Mouse (Mus musculus): ENCODE data around the gene Lrrc75a.

The Lrrc75a gene

DNA sequence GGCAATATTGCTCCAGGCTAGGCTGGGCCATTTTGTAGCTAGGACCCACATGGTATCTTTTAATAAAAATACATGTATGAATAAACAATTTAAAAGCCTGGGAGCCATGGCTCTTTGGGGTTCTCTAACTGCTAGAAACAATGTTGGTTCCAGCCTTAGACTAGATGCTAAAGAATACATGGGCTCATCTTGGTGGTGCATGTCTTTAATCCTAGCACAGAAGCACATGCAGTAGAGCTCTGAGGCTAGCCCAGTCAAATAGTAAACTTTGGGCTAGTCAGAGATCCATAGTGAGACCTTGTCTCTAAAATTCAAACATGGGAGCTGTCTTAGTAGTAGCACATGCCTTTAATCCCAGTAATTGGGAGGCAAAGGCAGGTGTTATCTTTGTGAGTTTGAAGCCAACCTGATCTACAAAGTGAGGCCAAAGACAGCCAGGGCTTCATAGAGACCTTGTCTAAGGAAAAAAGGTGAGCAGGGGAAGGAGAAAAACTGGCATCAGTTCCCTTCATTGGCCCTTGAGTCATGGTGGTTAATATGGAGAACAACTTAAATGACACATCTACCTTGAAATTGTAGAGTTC is 93.3 kb downstream of the Lrrc75a start:
- DNase-seq (ENCODE audit: low spot score in 2 of 2): no peak
